In genomic region chr3:90373432-90374028, GRCm38 (mm10) we compare ENCODE assay signal across 8 mouse cellular contexts. TPM values are rescaled to one million over a fixed set of nuclear protein-coding genes. Genes with fewer than 3 reads are reported as not detected.
DNase-seq lines count a peak whose midpoint lies in the region; ATAC-seq and TF ChIP-seq lines count a peak whose summit lies in the region.

No protein-coding gene starts in this region.

- no peak for TF ChIP-seq EP300 in stomach, postnatal 0 days (optimal IDR thresholded peaks at IDR 0.05)

- H3K9me3 ChIP-seq in heart, embryonic 14.5 days (ENCODE audit: control insufficient read depth, low read length) = no peaks in the 10 kb centered on the region
- no peaks in the 10 kb centered on the region for H3K9me3 ChIP-seq in liver, embryonic 13.5 days (replicated peaks)
- H3K9me3 ChIP-seq in neural tube, embryonic 11.5 days (ENCODE audit: control insufficient read depth, low read length) = no peaks in the 10 kb centered on the region
- no peaks in the 10 kb centered on the region for H3K9me3 ChIP-seq in stomach, postnatal 0 days (ENCODE audit: control insufficient read depth, low read length)

- WGBS in heart, embryonic 14.5 days = 23% methylated on average over 4 of the region's 4 CpGs
- WGBS in liver, embryonic 13.5 days (ENCODE audit: insufficient replicate concordance) = 23% methylated on average over 4 of the region's 4 CpGs
- WGBS in neural tube, embryonic 11.5 days = 30% methylated on average over 4 of the region's 4 CpGs
- WGBS in stomach, postnatal 0 days = 25% methylated on average over 4 of the region's 4 CpGs

- H3K4me1 ChIP-seq in heart, embryonic 14.5 days (ENCODE audit: control insufficient read depth in 2 of 2, insufficient read depth in 2 of 2, low read length in 2 of 2) = no peaks in the 10 kb centered on the region
- peaks cover 10% of the 10 kb centered on the region; the same call in 1 of the 2 replicates for H3K4me1 ChIP-seq in liver, embryonic 13.5 days (replicated peaks)
- peaks cover 5% of the 10 kb centered on the region; the same call in 1 of the 2 replicates for H3K4me1 ChIP-seq in neural tube, embryonic 11.5 days (ENCODE audit: control insufficient read depth, insufficient read depth, low read length)
- no peaks in the 10 kb centered on the region for H3K4me1 ChIP-seq in stomach, postnatal 0 days (replicated peaks; ENCODE audit: control insufficient read depth, insufficient read depth)

- no peaks in the 10 kb centered on the region for H3K27me3 ChIP-seq in C2C12 (ENCODE audit: control insufficient read depth, insufficient read depth, insufficient read length)
- H3K27me3 ChIP-seq in heart, embryonic 14.5 days (ENCODE audit: control insufficient read depth, insufficient read depth, low read length) = no peaks in the 10 kb centered on the region
- no peaks in the 10 kb centered on the region for H3K27me3 ChIP-seq in liver, embryonic 13.5 days
- no peaks in the 10 kb centered on the region for H3K27me3 ChIP-seq in neural tube, embryonic 11.5 days (ENCODE audit: control insufficient read depth, insufficient read depth, low read length)
- no peaks in the 10 kb centered on the region for H3K27me3 ChIP-seq in stomach, postnatal 0 days (ENCODE audit: control insufficient read depth, insufficient read depth, low read length)

- peak; percentile 95 for DNase-seq in brain, adult 2 months (ENCODE audit: low read depth, low spot score)
- peak; percentile 92 for DNase-seq in kidney, postnatal 10 days
- peak; percentile 67 for DNase-seq in liver, embryonic 13.5 days
- DNase-seq in neural tube, embryonic 11.5 days (ENCODE audit: low spot score) = peak; percentile 70
- DNase-seq in stomach, postnatal 0 days (ENCODE audit: low spot score) = peak; percentile 73

- H3K4me2 ChIP-seq in heart, embryonic 14.5 days (ENCODE audit: low read length) = no peak overlapping the region
- no peak overlapping the region for H3K4me2 ChIP-seq in liver, embryonic 13.5 days
- no peak overlapping the region for H3K4me2 ChIP-seq in neural tube, embryonic 11.5 days (ENCODE audit: low read depth)
- H3K4me2 ChIP-seq in stomach, postnatal 0 days (replicated peaks; ENCODE audit: low read depth) = no peak overlapping the region

- peak; percentile 34 for TF ChIP-seq CTCF in C2C12 (IDR thresholded peaks at IDR 0.05; ENCODE audit: control insufficient read depth, insufficient read depth, insufficient read length)
- TF ChIP-seq CTCF in stomach, postnatal 0 days (IDR thresholded peaks at IDR 0.05; ENCODE audit: low read depth) = peak; percentile 88

- H3K79me3 ChIP-seq in C2C12 (ENCODE audit: low read depth) = no peaks in the 10 kb centered on the region

- H3K4me3 ChIP-seq in C2C12 (ENCODE audit: insufficient read depth, poor library complexity, severe bottlenecking) = no peak overlapping the region
- no peak overlapping the region for H3K4me3 ChIP-seq in heart, embryonic 14.5 days (ENCODE audit: control insufficient read depth in 1 of 2, insufficient read depth in 1 of 2, low read depth in 1 of 2, low read length in 2 of 2)
- H3K4me3 ChIP-seq in liver, embryonic 13.5 days (replicated peaks) = no peak overlapping the region
- no peak overlapping the region for H3K4me3 ChIP-seq in neural tube, embryonic 11.5 days (ENCODE audit: low read depth, low read length)
- H3K4me3 ChIP-seq in stomach, postnatal 0 days (ENCODE audit: low read depth, low read length) = no peak overlapping the region

- no peak overlapping the region for H3ac ChIP-seq in C2C12 (ENCODE audit: control insufficient read depth, insufficient read length, low read depth)

- ATAC-seq in erythroid progenitor cell, adult 5-6 weeks (replicated peaks; ENCODE audit: low FRiP score, poor library complexity, severe bottlenecking) = peak; percentile 78
- peak; percentile 52; the same call in 1 of the 2 replicates for ATAC-seq in heart, embryonic 14.5 days (ENCODE audit: insufficient number of reproducible peaks, insufficient read depth, low FRiP score, low read depth)
- ATAC-seq in liver, embryonic 13.5 days (ENCODE audit: low read depth) = no peak
- ATAC-seq in neural tube, embryonic 11.5 days (ENCODE audit: insufficient read depth, low FRiP score, low TSS enrichment) = no peak
- ATAC-seq in stomach, postnatal 0 days (ENCODE audit: low FRiP score, low TSS enrichment) = peak; percentile 57

- H3K36me3 ChIP-seq in C2C12 (ENCODE audit: control insufficient read depth, insufficient read depth) = no peaks in the 10 kb centered on the region
- H3K36me3 ChIP-seq in heart, embryonic 14.5 days (ENCODE audit: control insufficient read depth, insufficient read depth, low read length) = no peaks in the 10 kb centered on the region
- no peaks in the 10 kb centered on the region for H3K36me3 ChIP-seq in liver, embryonic 13.5 days
- no peaks in the 10 kb centered on the region for H3K36me3 ChIP-seq in neural tube, embryonic 11.5 days (ENCODE audit: control insufficient read depth, insufficient read depth, low read length)
- no peaks in the 10 kb centered on the region for H3K36me3 ChIP-seq in stomach, postnatal 0 days (ENCODE audit: control insufficient read depth, insufficient read depth, low read length)

- H3K79me2 ChIP-seq in C2C12 (ENCODE audit: control insufficient read depth, insufficient read depth) = no peaks in the 10 kb centered on the region

- H3K27ac ChIP-seq in heart, embryonic 14.5 days (replicated peaks in 1 of 2; ENCODE audit: control insufficient read depth in 1 of 2, insufficient read depth in 1 of 2, low read depth in 2 of 2, low read length in 2 of 2) = no peak overlapping the region
- H3K27ac ChIP-seq in liver, embryonic 13.5 days = no peak overlapping the region
- no peak overlapping the region for H3K27ac ChIP-seq in neural tube, embryonic 11.5 days (ENCODE audit: low read depth, low read length)
- H3K27ac ChIP-seq in stomach, postnatal 0 days (replicated peaks) = no peak overlapping the region

- no peak overlapping the region for H3K9ac ChIP-seq in heart, embryonic 14.5 days (ENCODE audit: low read length)
- no peak overlapping the region for H3K9ac ChIP-seq in liver, embryonic 13.5 days
- H3K9ac ChIP-seq in neural tube, embryonic 11.5 days (ENCODE audit: low read length) = no peak overlapping the region
- H3K9ac ChIP-seq in stomach, postnatal 0 days (ENCODE audit: low read length) = no peak overlapping the region

TF ChIP-seq in C2C12, 6 proteins besides CTCF, POLR2A, EP300 and RAD21:
- no peak for TF ChIP-seq FOSL1 (IDR thresholded peaks at IDR 0.05; ENCODE audit: insufficient read depth, low read length, poor library complexity, severe bottlenecking)
- TF ChIP-seq MAX (IDR thresholded peaks at IDR 0.05) = no peak
- TF ChIP-seq MYOD1 (IDR thresholded peaks at IDR 0.05; ENCODE audit: control insufficient read depth, insufficient read length, low read depth) = no peak
- TF ChIP-seq MYOG (IDR thresholded peaks at IDR 0.05; ENCODE audit: control insufficient read depth, extremely low read depth, insufficient read length) = no peak
- no peak for TF ChIP-seq USF1 (IDR thresholded peaks at IDR 0.05; ENCODE audit: low read depth)
- no peak for TF ChIP-seq CEBPB (IDR thresholded peaks at IDR 0.05; ENCODE audit: low read depth)

RNA-seq across cellular contexts. Expression of gene Slc27a3, which starts 16.2 kb away (rescaled TPM):
- polyA plus RNA-seq in C2C12 (2012; fragmentation: generic; extraction: Trizol) = 8.6 TPM
- total RNA-seq in erythroid progenitor cell, adult 5-6 weeks (2015; ENCODE audit: low replicate concordance) = not detected in 2 replicates
- total RNA-seq in erythroid progenitor cell, adult 5-6 weeks (2017; ENCODE audit: low replicate concordance) = 1.0 TPM in 1 of 2 replicates, not detected in the other
- polyA plus RNA-seq in heart, embryonic 14.5 days (2014; fragmentation: Nextera tagmentation; extraction: Ambion mirVana) = 4.3 and 4.6 TPM in 2 replicates
- polyA plus RNA-seq in liver, embryonic 13.5 days (2015; fragmentation: Nextera tagmentation; extraction: Ambion mirVana) = 1.5 and 1.6 TPM in 2 replicates
- 11.6 and 14.1 TPM in 2 replicates for polyA plus RNA-seq in neural tube, embryonic 11.5 days (2014; fragmentation: Nextera tagmentation; extraction: Ambion mirVana)
- polyA plus RNA-seq in stomach, postnatal 0 days (2015; fragmentation: Nextera tagmentation; extraction: Ambion mirVana) = 4.7 and 5.3 TPM in 2 replicates

RNA-seq across cellular contexts. Expression of gene Ints3, which starts 59.9 kb away (rescaled TPM):
- polyA plus RNA-seq in C2C12 (2012; fragmentation: generic; extraction: Trizol) = 39.3 TPM
- 6.7 and 12.6 TPM in 2 replicates for total RNA-seq in erythroid progenitor cell, adult 5-6 weeks (2015; ENCODE audit: low replicate concordance)
- total RNA-seq in erythroid progenitor cell, adult 5-6 weeks (2017; ENCODE audit: low replicate concordance) = 13.2 and 18.2 TPM in 2 replicates
- polyA plus RNA-seq in heart, embryonic 14.5 days (2014; fragmentation: Nextera tagmentation; extraction: Ambion mirVana) = 21.0 and 22.1 TPM in 2 replicates
- polyA plus RNA-seq in liver, embryonic 13.5 days (2015; fragmentation: Nextera tagmentation; extraction: Ambion mirVana) = 10.0 and 11.7 TPM in 2 replicates
- polyA plus RNA-seq in neural tube, embryonic 11.5 days (2014; fragmentation: Nextera tagmentation; extraction: Ambion mirVana) = 36.8 and 45.8 TPM in 2 replicates
- polyA plus RNA-seq in stomach, postnatal 0 days (2015; fragmentation: Nextera tagmentation; extraction: Ambion mirVana) = 9.2 and 9.7 TPM in 2 replicates

Comparison
In these comparisons a context has a peak if more than half of its experiments do, and no peak if none do; other contexts are left out.
1. ATAC-seq: peak in erythroid progenitor cell, adult 5-6 weeks (single experiment), heart, embryonic 14.5 days (single experiment) and stomach, postnatal 0 days (single experiment); none in liver, embryonic 13.5 days (single experiment) and neural tube, embryonic 11.5 days (single experiment).
2. Peak in every context shown above with its lines, with median percentiles within 50 percentile points of each other: DNase-seq.